Mouse (Mus musculus) lung, embryonic 14.5 days (tissue): Measurements from ENCODE around the gene Nf1. TPM values are rescaled to one million over a fixed set of nuclear protein-coding genes. Genes with fewer than 3 reads are reported as not detected.
"Not testable (repeated sequence)": the region's sequence is repeated elsewhere in the genome, so short reads cannot be mapped to it uniquely, and the experiment has no call there.

ENCODE experiments used
- ATAC-seq: fragments of 200-750 bp; cut with Nextera tagmentation; 2 replicates; pipeline ENCODE4 v1.8.0; 2017; ENCODE audit warnings: mild to moderate bottlenecking, moderate TSS enrichment, moderate library complexity; ENCODE audit not compliant: insufficient read depth
- DNase-seq: peaks from one replicate; pipeline ENCODE4 v3.0.0-alpha.2; 2015
- H3K27ac ChIP-seq: fragments of 300-500 bp; sonication (generic); 2 replicates; pipeline ENCODE4 v1.5.1; 2014; ENCODE audit warnings: low read depth, mild to moderate bottlenecking, moderate library complexity
- H3K27me3 ChIP-seq: fragments of 300-500 bp; sonication (generic); 2 replicates; pipeline ENCODE4 v1.6.1; 2014; ENCODE audit warnings: low read length, control low read depth; ENCODE audit not compliant: insufficient read depth
- H3K36me3 ChIP-seq: fragments of 300-500 bp; sonication (generic); 2 replicates; pipeline ENCODE4 v1.6.1; 2014; ENCODE audit warnings: control low read depth; ENCODE audit not compliant: insufficient read depth
- H3K4me1 ChIP-seq: fragments of 300-500 bp; sonication (generic); 2 replicates; pipeline ENCODE4 v1.6.1; 2014; ENCODE audit warnings: antibody characterized with exemption, control low read depth; ENCODE audit not compliant: insufficient read depth
- H3K4me2 ChIP-seq: fragments of 300-500 bp; sonication (generic); 2 replicates; pipeline ENCODE4 v1.6.1; 2014; ENCODE audit warnings: mild to moderate bottlenecking
- H3K4me3 ChIP-seq: fragments of 300-500 bp; sonication (generic); 2 replicates; pipeline ENCODE4 v1.5.1; 2014; ENCODE audit warnings: low read depth, low read length
- H3K9ac ChIP-seq: fragments of 300-500 bp; sonication (generic); 2 replicates; pipeline ENCODE4 v1.6.1; 2014
- H3K9me3 ChIP-seq: fragments of 300-500 bp; sonication (generic); 2 replicates; pipeline ENCODE4 v1.6.1; 2016; ENCODE audit warnings: low read depth, low read length, control low read depth
- CTCF ChIP-seq: IDR thresholded peaks from 2 replicates; pipeline ENCODE4 v1.5.1; 2016; ENCODE audit warnings: antibody characterized with exemption, low read depth
- WGBS: fragments of 180-500 bp; shearing (Covaris S2); extraction: QIAGEN DNeasy Blood & Tissue Kit; methylation state at CpG from one replicate; pipeline ENCODE4 v1.1.7; 2014; 5-methylcytosine and 5-hydroxymethylcytosine counted together
- polyA plus RNA-seq: library from polyadenylated mRNA; unstranded; fragments of >200 nt; fragmentation: Nextera tagmentation; extraction: Ambion mirVana; gene quantifications from 2 replicates; pipeline ENCODE4 v1.2.1, GENCODE M21; 2014

The Nf1 gene
- polyA plus RNA-seq, 1 experiment from 2014 or later, result 12.6 TPM

DNA sequence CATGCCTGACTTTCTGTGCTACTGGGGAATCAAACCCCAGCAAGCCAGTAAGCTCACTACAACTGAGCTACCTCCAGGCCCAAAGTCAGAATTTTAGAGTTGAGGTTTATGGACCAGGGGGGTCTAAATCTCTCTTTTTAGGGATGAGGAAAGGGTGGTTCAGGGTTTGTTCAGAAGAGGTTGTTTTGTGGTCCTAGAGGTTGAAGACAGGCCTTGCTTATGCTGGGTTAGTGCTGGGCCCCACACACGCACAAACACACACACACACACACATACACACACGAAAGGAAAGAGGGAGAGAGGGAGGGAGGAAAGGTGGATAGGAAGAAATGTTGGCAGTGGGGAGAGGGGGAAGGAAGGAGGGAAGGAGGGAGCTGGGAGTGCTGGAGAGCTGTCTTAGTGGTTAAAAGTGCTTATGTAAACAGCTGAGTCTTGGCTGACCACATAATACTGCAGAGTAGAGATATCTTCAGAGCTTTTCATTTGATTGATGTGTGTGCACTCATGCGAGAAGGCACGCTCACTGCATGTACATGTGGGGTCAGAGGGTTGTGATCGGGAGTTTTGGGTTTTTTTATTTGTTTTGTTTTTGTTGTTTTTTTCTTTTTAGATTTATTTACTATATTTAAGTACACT, 42.5 kb upstream of the Nf1 start, which contains the start of gene Gm9964:
TSS of gene Gm9964 (minus strand) at position 51 of the 636 bp plus-strand sequence.
- no peaks in the 10 kb centered on the region for H3K36me3 ChIP-seq
- H3K4me3 ChIP-seq, result no peak within 1 kb of the TSS
- no peak for TF ChIP-seq CTCF
- H3K9ac ChIP-seq, result no peak within 1 kb of the TSS
- no peak within 1 kb of the TSS for H3K4me2 ChIP-seq
- WGBS, result 40% methylated on average over 5 of the region's 5 CpGs
- no peaks in the 10 kb centered on the region for H3K9me3 ChIP-seq
- no peaks in the 10 kb centered on the region for H3K4me1 ChIP-seq
- no peak within 1 kb of the TSS for H3K27ac ChIP-seq
- ATAC-seq (no peak), DNase-seq (no peak)
- no peaks in the 10 kb centered on the region for H3K27me3 ChIP-seq

- Histone ChIP-seq H3K4me2 (no peak overlapping the region), H3K27me3 (no peaks in the 10 kb centered on the region), H3K9me3 (no peaks in the 10 kb centered on the region), H3K27ac (no peak overlapping the region), H3K9ac (no peak overlapping the region), H3K4me3 (no peak overlapping the region), H3K4me1 (no peaks in the 10 kb centered on the region), H3K36me3 (no peaks in the 10 kb centered on the region)
- WGBS, result 73% methylated on average over 9 of the region's 9 CpGs
- ATAC-seq (no peak), DNase-seq (no peak)
- TF ChIP-seq CTCF, result peak; percentile 62
Observed at GRCm38 (mm10) chr11:79299719-79300431, 39.6 kb upstream of the Nf1 start.

DNA sequence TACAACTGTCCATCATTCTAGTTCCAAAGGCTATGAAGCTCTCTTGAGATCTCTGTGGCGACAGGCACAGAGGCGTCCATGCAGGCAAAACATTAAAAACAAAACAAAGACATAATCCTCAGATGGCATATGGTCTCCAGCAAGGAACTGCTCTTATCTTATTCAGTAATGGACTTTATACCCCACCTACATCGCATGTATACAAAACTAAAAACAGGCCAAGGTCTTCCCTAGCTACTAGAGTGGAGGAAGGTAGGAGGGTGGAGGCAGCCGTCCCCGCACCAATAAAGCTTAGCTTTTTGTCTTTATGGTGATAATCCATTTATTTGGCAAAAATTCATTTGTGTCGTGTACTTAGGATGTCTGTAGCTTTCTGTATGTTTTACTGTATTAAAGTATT, 36.4 kb upstream of the Nf1 start:
- no peak for TF ChIP-seq CTCF
- Histone ChIP-seq H3K4me3 (no peak overlapping the region), H3K36me3 (no peaks in the 10 kb centered on the region), H3K4me1 (peaks cover 15% of the 10 kb centered on the region), H3K4me2 (no peak overlapping the region), H3K27me3 (no peaks in the 10 kb centered on the region), H3K27ac (no peak overlapping the region), H3K9ac (no peak overlapping the region), H3K9me3 (no peaks in the 10 kb centered on the region)
- DNase-seq, result no peak
- 74% methylated on average over 6 of the region's 6 CpGs for WGBS
- no peak for ATAC-seq

- H3K4me2 ChIP-seq, DNase-seq, H3K9ac ChIP-seq, H3K9me3 ChIP-seq, H3K27me3 ChIP-seq, ATAC-seq, H3K4me3 ChIP-seq, H3K27ac ChIP-seq, H3K36me3 ChIP-seq: not testable (repeated sequence)
- peaks cover 15% of the 10 kb centered on the region for H3K4me1 ChIP-seq
- 74% methylated on average over 4 of the region's 4 CpGs for WGBS
Observed at GRCm38 (mm10) chr11:79304245-79304644, 35.2 kb upstream of the Nf1 start.

DNA sequence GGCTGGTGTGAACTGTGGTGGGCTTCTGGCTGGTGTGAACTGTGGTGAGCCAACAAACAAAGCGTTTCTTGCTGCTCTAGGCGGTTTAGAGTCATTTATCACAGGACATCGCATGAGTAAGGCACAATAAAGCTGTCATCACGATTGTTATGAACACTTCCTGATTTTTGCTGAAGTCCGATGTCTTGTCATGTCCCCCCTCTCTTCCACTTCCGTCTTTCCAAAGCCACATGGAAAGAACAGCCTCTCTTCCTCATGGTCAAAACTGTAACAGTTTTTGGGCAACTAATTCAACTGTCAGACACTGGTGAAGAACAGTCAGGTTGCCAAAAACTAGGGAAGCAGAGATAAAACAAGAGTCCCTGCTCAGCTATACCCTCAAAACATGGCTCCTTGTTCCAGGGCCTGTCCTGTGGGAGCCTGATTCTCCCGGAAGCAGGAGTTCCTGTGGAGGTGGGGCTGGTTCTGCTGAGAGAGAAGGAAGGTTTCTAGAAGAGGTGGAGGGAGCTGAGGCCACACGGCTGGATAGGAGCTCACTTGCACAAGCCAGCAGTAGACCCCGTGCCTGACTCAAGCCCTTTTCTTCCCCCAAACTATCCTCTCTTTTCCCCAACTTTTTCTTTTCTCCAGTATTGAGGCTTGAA, 33.7 kb upstream of the Nf1 start:
- Histone ChIP-seq H3K4me2 (no peak overlapping the region), H3K4me1 (peaks cover 15% of the 10 kb centered on the region), H3K27ac (peak overlapping the region; percentile 92), H3K9me3 (no peaks in the 10 kb centered on the region), H3K36me3 (no peaks in the 10 kb centered on the region), H3K27me3 (no peaks in the 10 kb centered on the region), H3K9ac (no peak overlapping the region), H3K4me3 (no peak overlapping the region)
- WGBS, result 39% methylated on average over 9 of the region's 9 CpGs
- no peak for TF ChIP-seq CTCF
- ATAC-seq, result no peak
- peak; percentile 53 for DNase-seq

- WGBS, result 21% methylated on average over 7 of the region's 7 CpGs
- no peak overlapping the region for H3K4me3 ChIP-seq
- H3K27me3 ChIP-seq, result no peaks in the 10 kb centered on the region
- no peaks in the 10 kb centered on the region for H3K9me3 ChIP-seq
- H3K4me2 ChIP-seq, result peak overlapping the region; percentile 8; the same call in 1 of the 2 replicates
- peaks cover 15% of the 10 kb centered on the region for H3K4me1 ChIP-seq
- TF ChIP-seq CTCF, result no peak
- DNase-seq (peak; percentile 58), ATAC-seq (peak; percentile 85)
- H3K36me3 ChIP-seq, result no peaks in the 10 kb centered on the region
- H3K27ac ChIP-seq, result peak overlapping the region; percentile 92
- H3K9ac ChIP-seq, result no peak overlapping the region
Observed at GRCm38 (mm10) chr11:79306510-79306909, 33.0 kb upstream of the Nf1 start.

DNA sequence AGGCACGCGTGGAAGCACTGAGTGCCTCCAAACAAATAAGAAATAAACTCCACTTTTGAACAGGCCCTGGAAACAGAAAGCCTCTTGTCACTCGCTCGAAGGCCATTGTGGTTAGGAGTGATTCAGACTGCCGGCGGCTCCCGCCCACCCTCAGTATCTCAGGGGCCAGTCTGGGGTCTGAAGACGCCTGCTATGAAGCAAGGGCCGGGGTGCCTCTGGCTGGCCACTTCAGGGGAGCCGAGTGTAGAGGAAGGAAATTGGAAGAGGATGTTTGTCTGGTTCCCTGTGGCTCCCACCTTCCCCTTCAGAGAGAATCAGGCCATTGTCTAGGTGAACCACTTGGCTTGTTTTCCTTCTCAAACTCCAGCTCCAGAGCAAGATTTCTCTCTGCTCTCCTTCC, 32.5 kb upstream of the Nf1 start:
- no peak for TF ChIP-seq CTCF
- Histone ChIP-seq H3K9me3 (no peaks in the 10 kb centered on the region), H3K36me3 (no peaks in the 10 kb centered on the region), H3K4me1 (peaks cover 15% of the 10 kb centered on the region), H3K4me2 (peak overlapping the region; percentile 8; the same call in 1 of the 2 replicates), H3K4me3 (no peak overlapping the region), H3K27ac (peak overlapping the region; percentile 92), H3K27me3 (no peaks in the 10 kb centered on the region), H3K9ac (no peak overlapping the region)
- DNase-seq (peak; percentile 74), ATAC-seq (peak; percentile 81)
- 13% methylated on average over 10 of the region's 10 CpGs for WGBS
